Mouse (Mus musculus) right cerebral cortex, adult 18-20 months (tissue): ENCODE data around the gene Dnah17.

Experiments used
- DNase-seq: peaks from one replicate; pipeline ENCODE4 v3.0.0; 2022; ENCODE audit warnings: mixed read lengths

The Dnah17 gene

GRCm38 (mm10) chr11:117993190-117994175 lies 137.0 kb downstream of the Dnah17 start:
- no peak for DNase-seq

GRCm38 (mm10) chr11:117991502-117992470 lies 138.6 kb downstream of the Dnah17 start:
- no peak for DNase-seq

GRCm38 (mm10) chr11:117989926-117990325 lies 140.5 kb downstream of the Dnah17 start:
- no peak for DNase-seq

DNA sequence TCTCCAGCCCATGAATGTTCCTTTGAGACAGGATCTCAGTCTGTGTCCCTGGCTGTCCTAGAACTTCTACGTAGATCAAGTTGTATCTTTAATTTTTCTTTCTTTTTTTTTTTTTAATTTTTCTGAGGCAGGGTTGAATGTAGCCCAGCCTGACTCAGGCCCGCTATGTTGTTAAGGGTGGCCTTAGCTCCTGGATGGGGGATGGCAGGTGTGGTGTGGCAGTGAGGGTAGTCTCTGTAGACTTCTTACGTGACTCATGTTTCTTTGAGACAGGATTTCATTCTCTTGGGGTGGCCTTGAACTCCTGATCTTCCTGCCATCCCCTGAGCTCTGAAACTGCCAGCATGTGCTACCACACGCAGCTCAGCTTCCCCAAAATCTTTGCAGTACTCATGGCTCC lies 141.2 kb downstream of the Dnah17 start:
- no peak for DNase-seq

DNA sequence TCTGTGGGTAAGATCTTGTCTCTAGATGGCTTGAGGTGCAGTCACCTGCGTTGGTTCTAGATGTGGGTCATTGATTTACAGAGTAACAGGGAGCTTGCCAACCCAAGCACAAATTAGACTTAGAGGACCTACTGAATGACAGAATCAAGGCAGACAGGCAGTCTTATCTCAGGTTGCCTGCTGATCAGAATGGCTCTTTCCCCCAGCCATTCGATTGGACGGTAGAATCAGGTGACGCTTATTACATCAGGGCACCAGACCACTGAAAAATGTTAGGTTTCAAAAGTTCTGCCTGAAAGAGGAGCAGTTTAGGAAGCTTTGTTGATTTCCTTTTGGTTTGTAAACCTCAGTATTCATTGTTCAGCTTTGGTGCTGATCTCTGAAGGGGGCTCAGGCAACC lies 142.5 kb downstream of the Dnah17 start:
- DNase-seq = no peak

DNA sequence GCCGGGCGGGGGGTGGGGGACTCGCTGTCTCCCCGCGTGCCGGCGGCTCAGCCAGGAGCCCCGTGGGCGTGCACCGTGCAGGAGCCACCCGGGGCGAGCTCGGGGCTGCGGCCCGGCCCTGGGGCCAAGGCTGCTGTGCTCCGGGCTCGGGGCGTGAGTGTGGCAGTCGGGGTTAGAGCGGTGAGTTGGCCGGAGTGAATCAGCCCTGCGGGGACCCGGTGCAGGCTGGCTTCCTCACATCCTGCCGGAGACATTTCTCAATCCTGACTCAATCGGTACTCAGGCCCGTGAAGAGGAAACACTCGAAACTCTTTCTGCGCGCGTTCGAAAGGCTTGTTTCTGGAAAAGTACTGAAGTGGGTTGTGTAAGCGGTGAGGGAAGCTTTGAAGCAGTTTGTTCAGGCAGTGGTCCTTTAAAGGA lies 143.4 kb downstream of the Dnah17 start:
- DNase-seq = no peak

DNA sequence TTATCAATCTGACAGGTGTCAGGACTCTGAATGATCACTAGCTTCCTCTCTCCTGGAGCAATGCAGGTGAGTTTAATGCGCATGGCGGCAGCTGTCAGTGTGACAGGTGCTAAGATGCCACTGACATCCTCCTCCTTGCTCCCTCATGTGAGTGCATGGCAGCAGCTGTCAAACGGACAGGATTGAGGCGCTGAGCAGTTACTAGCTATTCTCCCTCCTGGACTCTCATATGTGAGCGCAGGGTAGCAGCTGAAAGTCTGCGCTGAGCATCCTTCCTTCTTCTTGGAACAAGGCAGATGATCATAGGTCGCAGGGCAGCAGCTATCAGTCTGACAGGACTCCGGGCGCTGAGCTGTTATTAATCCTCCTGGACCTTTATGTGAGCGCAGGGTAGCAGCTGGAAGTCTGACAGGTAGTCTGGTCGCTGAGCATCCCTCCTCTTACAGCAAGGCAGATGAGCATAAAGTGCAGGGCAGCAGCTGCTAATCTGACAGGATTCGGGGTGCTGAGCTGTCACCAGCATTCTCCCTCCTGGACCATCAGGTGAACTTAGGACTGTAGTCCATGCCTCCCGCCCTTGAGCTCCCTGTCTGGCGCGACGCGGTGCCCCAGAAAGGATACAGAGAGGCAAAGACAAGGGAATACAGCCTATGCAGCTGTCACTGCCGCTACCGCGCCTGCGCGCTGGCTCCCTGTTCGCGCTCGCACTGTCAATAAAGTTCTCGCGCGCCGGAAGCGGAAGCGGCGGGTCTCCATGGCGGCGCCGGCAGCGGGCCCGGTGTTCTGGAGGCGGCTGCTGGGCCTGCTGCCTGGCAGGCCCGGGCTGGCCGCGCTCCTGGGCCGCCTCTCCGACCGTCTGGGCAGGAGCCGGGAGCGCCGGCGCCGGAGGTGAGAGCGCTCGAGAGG lies 144.1 kb downstream of the Dnah17 start, which contains the start of gene Pgs1:
TSS of gene Pgs1 (plus strand) at position 167 of the 906 bp plus-strand sequence.
- DNase-seq = peak; percentile 94

DNA sequence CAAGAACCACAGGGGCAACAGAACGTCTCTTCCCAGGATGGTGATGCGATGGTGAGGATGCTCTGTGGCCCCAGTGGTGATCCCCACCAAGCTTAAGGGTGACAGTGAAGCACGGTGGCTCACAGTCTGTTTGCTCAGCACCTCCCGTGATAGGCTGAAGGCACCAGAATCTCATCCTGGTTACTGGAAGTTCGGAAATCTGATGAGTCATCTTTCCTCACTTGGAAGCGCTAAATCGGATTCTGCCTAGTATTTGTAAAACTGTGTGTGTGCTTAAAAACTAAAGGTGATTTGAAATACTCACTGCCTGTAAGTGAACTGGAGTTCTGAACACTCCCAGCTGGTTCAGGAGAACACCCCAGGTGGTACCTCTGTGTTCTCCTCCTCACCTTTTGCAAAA lies 146.7 kb downstream of the Dnah17 start:
- no peak for DNase-seq

DNA sequence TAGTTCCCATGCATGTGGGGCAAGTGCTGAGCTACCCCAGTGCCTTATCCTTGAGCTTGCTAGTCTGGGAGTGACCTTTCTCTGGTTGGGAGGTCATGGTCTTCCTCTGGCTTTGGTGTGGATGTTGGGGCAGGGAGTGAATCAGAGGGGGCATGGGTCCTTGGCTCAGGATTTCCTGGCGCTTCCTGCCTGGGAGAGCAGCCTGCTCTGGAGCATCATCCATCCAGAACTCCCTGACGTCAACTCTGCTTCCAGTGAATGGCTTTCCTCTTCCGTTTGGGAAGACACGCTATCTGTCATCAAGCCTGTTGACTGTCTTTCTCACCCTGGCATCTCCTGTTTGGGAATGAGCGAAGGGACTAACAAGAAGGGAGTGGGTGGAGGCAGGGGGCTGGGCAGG lies 148.0 kb downstream of the Dnah17 start:
- DNase-seq = no peak

- no peak for DNase-seq
Observed at GRCm38 (mm10) chr11:117979388-117979787, 151.0 kb downstream of the Dnah17 start.

DNA sequence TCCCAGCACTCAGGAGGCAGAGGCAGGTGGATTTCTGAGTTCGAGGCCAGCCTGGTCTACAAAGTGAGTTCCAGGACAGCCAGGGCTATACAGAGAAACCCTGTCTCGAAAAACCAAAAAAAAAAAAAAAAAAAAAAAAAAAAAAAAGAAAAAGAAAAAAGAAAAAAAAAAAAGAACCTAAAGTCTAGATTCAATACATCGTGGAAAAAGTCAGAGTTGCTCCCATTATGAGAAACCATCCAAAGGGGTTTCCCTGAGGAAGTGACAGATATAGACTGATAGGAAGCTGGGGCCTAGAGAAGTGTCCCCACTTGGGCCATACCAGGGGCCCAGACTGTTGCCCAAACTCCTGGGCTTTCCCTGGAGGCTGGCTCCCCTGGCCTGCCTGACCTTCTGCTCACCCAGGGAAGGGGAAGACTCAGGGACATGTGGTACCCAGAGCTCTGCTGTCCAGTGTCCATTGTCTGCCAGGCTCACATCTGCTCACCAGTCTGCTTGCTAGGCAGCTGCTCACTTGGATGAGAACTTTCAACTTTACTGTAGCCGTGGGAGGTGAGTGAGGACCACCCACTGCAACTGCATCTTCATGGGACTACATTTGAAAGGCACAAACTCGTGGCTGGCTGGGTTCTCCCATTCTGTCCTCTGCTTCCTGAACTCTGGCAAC lies 152.6 kb downstream of the Dnah17 start:
- no peak for DNase-seq

DNA sequence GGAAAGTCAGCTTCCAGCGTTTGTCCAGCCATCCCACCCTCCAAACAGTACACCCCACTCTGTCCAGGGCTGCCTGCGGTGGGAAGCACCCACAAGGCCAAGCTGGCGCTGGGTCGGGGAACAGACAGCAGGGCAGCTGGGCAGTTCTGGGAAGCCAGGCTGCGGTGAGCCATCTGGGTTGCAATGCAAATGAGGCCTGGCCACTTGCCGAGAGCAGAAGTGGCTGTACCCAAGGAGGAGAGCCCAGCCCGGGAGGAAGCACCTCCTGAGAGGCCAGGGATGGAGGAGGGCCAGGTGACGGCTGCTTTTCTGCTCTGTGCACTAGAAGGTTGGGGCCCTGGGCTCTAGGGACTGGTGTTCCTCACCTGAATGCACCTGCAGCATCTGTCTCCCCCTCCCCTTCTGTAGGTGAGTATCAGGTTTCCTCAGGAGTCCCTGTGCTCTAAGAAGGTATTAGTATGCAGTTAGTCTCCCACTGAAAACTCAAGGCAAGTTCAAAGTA lies 154.3 kb downstream of the Dnah17 start:
- no peak for DNase-seq

DNA sequence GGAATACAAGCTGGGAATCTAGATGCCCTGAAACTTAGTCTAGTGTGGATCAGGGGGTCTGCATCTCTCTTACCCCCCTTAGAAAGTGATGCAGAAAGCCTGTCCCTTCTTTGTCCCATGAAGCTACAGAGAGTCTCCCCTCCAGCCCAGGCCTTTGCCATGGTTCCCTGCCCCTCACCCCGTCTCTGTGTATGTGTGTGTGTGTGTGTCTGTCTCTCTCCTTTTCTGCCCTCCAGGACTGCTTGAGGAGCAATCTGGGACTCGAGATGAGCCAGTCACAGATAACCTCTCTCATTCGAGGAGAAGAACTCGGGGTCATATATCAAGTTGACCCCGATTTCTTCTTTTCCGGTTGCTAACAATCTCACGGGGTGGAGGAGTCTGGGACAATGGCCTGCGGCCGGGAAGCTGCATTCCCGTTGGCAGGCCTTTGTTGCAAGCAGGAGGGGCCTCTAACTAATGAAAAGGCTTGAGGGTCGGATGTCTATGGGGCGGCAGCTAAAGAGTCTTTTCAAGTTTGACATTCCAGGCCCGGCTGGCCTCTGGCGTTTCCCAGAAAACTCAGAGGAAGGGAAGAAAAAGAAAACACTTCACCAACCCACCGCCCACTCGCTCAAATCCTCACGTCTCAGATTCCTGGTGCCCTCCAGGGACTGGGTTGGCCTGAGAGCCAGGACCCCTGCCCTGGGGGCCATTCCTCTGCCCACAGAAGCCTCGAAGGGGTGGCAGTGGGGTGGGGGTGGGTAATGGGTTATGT lies 155.0 kb downstream of the Dnah17 start:
- no peak for DNase-seq

- DNase-seq = no peak
Observed at GRCm38 (mm10) chr11:117974327-117975125, 155.9 kb downstream of the Dnah17 start.

DNA sequence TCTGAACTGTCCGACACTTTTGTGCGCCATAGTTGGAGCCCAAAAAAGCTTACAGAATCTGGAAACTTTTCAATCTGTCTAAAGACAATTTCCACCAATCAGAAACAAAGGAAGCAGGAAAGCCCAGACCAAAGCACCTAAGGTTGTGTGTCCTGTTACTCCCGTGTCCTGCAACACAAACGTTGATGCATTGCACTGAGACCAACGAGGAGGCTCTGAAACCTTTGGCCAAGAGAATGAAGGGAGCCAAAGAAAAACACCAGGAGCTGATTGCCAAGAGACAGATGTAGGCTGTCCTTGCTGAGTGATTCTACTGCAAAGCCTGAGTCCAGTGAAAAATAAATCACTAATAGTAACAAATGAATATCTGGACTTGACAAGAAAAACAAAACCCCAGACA lies 156.9 kb downstream of the Dnah17 start:
- DNase-seq = no peak

DNA sequence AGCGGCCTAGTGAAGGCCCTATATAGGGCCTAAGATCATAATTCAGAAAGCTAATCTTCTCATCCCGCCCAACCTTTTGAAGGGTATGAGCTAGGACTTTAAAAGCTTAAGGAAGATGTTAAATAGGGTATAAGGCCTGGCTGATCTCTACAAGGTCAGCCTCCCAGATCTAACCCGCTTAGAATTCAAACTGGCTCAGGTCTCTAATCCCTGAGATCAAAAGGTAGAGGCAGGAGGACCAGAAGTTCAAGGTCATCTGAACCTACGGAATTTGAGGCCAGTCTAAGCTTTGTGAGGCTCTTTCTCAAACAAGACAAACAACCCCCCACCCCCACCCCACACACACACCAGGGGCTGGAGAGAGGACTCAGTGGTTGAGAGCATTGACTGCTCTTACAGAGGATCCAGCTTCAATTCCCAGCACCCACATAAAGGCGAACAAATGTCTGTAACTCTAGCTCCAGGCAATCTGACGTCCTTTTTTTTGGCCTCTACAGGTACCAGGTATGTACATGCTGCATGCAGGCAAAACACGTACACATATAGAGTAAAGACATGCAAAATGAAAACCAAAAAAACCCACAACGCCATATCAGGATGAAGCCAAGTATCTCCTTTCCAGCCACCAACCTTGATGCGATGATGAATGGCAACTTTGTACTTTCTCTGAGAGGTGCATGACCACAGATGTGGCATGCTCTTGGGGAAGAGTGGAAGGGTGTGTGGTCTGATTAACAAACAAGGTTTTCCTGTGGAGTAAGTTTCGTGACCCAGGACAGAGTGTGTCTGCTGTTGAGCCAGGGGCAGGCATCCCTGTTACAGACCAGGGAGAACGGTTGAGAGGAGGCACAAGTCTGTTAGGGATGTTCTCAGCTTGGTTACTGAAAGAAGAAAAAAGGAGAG lies 157.5 kb downstream of the Dnah17 start:
- no peak for DNase-seq
